Mouse (Mus musculus): ENCODE data around the gene Fgd2.

Fgd2 gene

GRCm38 (mm10) chr17:29399241-29399910 lies 38.7 kb downstream of the Fgd2 start:
- no peak for DNase-seq

GRCm38 (mm10) chr17:29400044-29400443 lies 39.3 kb downstream of the Fgd2 start:
- no peak for DNase-seq

GRCm38 (mm10) chr17:29401741-29402268 lies 41.1 kb downstream of the Fgd2 start:
- no peak for DNase-seq

- DNase-seq = no peak
Measured at GRCm38 (mm10) chr17:29403179-29403578, 42.5 kb downstream of the Fgd2 start.

GRCm38 (mm10) chr17:29405501-29405900 lies 44.8 kb downstream of the Fgd2 start:
- no peak for DNase-seq

GRCm38 (mm10) chr17:29406077-29406476 lies 45.4 kb downstream of the Fgd2 start:
- DNase-seq = no peak

GRCm38 (mm10) chr17:29407405-29407804 lies 46.7 kb downstream of the Fgd2 start:
- DNase-seq = no peak

GRCm38 (mm10) chr17:29408364-29408763 lies 47.6 kb downstream of the Fgd2 start:
- no peak for DNase-seq

GRCm38 (mm10) chr17:29409800-29410343 lies 49.2 kb downstream of the Fgd2 start:
- no peak for DNase-seq

- no peak for DNase-seq
Measured at GRCm38 (mm10) chr17:29411821-29412425, 51.2 kb downstream of the Fgd2 start.

- no peak for DNase-seq
Measured at GRCm38 (mm10) chr17:29414566-29414965, 53.9 kb downstream of the Fgd2 start.

GRCm38 (mm10) chr17:29415761-29416662 lies 55.3 kb downstream of the Fgd2 start:
- DNase-seq = no peak

GRCm38 (mm10) chr17:29416757-29417156 lies 56.0 kb downstream of the Fgd2 start:
- no peak for DNase-seq

GRCm38 (mm10) chr17:29418758-29419380 lies 58.2 kb downstream of the Fgd2 start:
- no peak for DNase-seq

GRCm38 (mm10) chr17:29419976-29420739 lies 59.4 kb downstream of the Fgd2 start:
- DNase-seq = no peak

GRCm38 (mm10) chr17:29421319-29421718 lies 60.6 kb downstream of the Fgd2 start:
- no peak for DNase-seq

- no peak for DNase-seq
Measured at GRCm38 (mm10) chr17:29422337-29422736, 61.6 kb downstream of the Fgd2 start.

GRCm38 (mm10) chr17:29422912-29423504 lies 62.3 kb downstream of the Fgd2 start:
- DNase-seq = no peak

GRCm38 (mm10) chr17:29423991-29424390 lies 63.3 kb downstream of the Fgd2 start:
- no peak for DNase-seq

GRCm38 (mm10) chr17:29425345-29425744 lies 64.6 kb downstream of the Fgd2 start:
- no peak for DNase-seq

- no peak for DNase-seq
Measured at GRCm38 (mm10) chr17:29428213-29428612, 67.5 kb downstream of the Fgd2 start.

Measured in kidney, postnatal 14 days (tissue).